Mouse (Mus musculus) CH12.LX (cell line): ENCODE results near the gene Gpd1l. TPM values are rescaled to one million over a fixed set of nuclear protein-coding genes. Genes with fewer than 3 reads are reported as not detected.

Experiments used
- DNase-seq: peaks from one replicate; pipeline ENCODE4 v3.0.0-alpha.2; 2013; ENCODE audit errors: extremely low read depth
- H3K27ac ChIP-seq: 2 replicates; pipeline ENCODE4 v1.5.1; 2012; ENCODE audit warnings: low read depth, mild to moderate bottlenecking, control low read depth, moderate library complexity; ENCODE audit not compliant: insufficient read depth
- H3K27me3 ChIP-seq: replicated peaks from 2 replicates; pipeline ENCODE3; 2012; ENCODE audit warnings: inconsistent platforms
- H3K36me3 ChIP-seq, 2 experiments: replicated peaks in 1 of 2; 2 replicates each; pipeline versions ENCODE3 to v1.6.1; 2012; ENCODE audit warnings: inconsistent platforms in 1 of 2, low read length in 1 of 2, mild to moderate bottlenecking in 1 of 2, mixed read lengths in 1 of 2, moderate library complexity in 1 of 2; ENCODE audit not compliant: control insufficient read depth in 1 of 2, insufficient read depth in 1 of 2
- H3K4me1 ChIP-seq, 2 experiments: 2 replicates each; pipeline ENCODE4 v1.6.1; 2012; ENCODE audit warnings: inconsistent platforms in 1 of 2, moderate library complexity in 1 of 2; ENCODE audit not compliant: insufficient read depth in 2 of 2, control insufficient read depth in 1 of 2
- H3K4me2 ChIP-seq: 2 replicates; pipeline ENCODE4 v1.6.1; 2012; ENCODE audit warnings: low read depth, mild to moderate bottlenecking, control low read depth; ENCODE audit not compliant: poor library complexity, insufficient read depth, severe bottlenecking
- H3K4me3 ChIP-seq, 3 experiments: fragments of 150-350 bp in 1 of 3; sonication (generic) in 1 of 3; replicated peaks in 1 of 3; 2 replicates each; pipeline versions ENCODE3 to v1.5.1; 2011 to 2012; ENCODE audit warnings: low read depth in 2 of 3, low read length in 2 of 3, mild to moderate bottlenecking in 2 of 3, moderate library complexity in 2 of 3, control low read depth in 1 of 3, improper control_type of control experiment in 1 of 3, inconsistent platforms in 1 of 3, mixed read lengths in 1 of 3; ENCODE audit not compliant: poor library complexity in 1 of 3
- H3K79me2 ChIP-seq: replicated peaks from 2 replicates; pipeline ENCODE4 v1.6.1; 2012; ENCODE audit warnings: mild to moderate bottlenecking, moderate library complexity; ENCODE audit not compliant: control insufficient read depth, poor library complexity, insufficient read depth, severe bottlenecking; ENCODE audit errors: extremely low read depth
- H3K9ac ChIP-seq: 2 replicates; pipeline ENCODE4 v1.6.1; 2012; ENCODE audit warnings: low read depth, mild to moderate bottlenecking, control low read depth, moderate library complexity; ENCODE audit not compliant: insufficient read depth
- H3K9me3 ChIP-seq: replicated peaks from 2 replicates; pipeline ENCODE3; 2012; ENCODE audit warnings: low read length, inconsistent platforms, mixed read lengths
- BHLHE40 ChIP-seq: IDR thresholded peaks from 2 replicates; pipeline ENCODE4 v1.6.1; 2011; ENCODE audit warnings: mild to moderate bottlenecking, low read depth, low read length, improper control_type of control experiment
- CTCF ChIP-seq, 2 experiments: IDR thresholded peaks in 1 of 2; conservative IDR thresholded peaks in 1 of 2; 2 replicates each; pipeline ENCODE4 v1.5.1; 2011 to 2012; ENCODE audit warnings: low read depth in 2 of 2, low read length in 2 of 2, improper control_type of control experiment in 1 of 2, inconsistent platforms in 1 of 2, mild to moderate bottlenecking in 1 of 2, moderate library complexity in 1 of 2
- EP300 ChIP-seq: IDR thresholded peaks from 2 replicates; pipeline ENCODE4 v1.6.1; 2011; ENCODE audit warnings: low read length, improper control_type of control experiment
- ETS1 ChIP-seq: conservative IDR thresholded peaks from 2 replicates; pipeline ENCODE4 v1.6.1; 2012; ENCODE audit warnings: low read depth, mild to moderate bottlenecking, inconsistent platforms, low read length, improper control_type of control experiment, moderate library complexity
- JUN ChIP-seq: IDR thresholded peaks from 2 replicates; pipeline ENCODE4 v1.6.1; 2011; ENCODE audit warnings: low read depth, mild to moderate bottlenecking, low read length, improper control_type of control experiment, moderate library complexity; ENCODE audit not compliant: insufficient read depth
- JUND ChIP-seq: conservative IDR thresholded peaks from 2 replicates; pipeline ENCODE4 v1.6.1; 2011; ENCODE audit warnings: low read depth, low read length, improper control_type of control experiment
- MAFK ChIP-seq: IDR thresholded peaks from 2 replicates; pipeline ENCODE4 v1.6.1; 2011; ENCODE audit warnings: low read length, improper control_type of control experiment; ENCODE audit not compliant: insufficient replicate concordance
- MAX ChIP-seq: IDR thresholded peaks from 2 replicates; pipeline ENCODE4 v1.6.1; 2011; ENCODE audit warnings: low read length, improper control_type of control experiment
- POLR2AphosphoS2 ChIP-seq: IDR thresholded peaks from 2 replicates; pipeline ENCODE4 v1.6.1; 2011; ENCODE audit warnings: low read depth, low read length, improper control_type of control experiment
- RAD21 ChIP-seq: IDR thresholded peaks from 2 replicates; pipeline ENCODE4 v1.6.1; 2011; ENCODE audit warnings: low read depth, mild to moderate bottlenecking, low read length, improper control_type of control experiment, moderate library complexity
- RCOR1 ChIP-seq: conservative IDR thresholded peaks from 2 replicates; pipeline ENCODE4 v1.6.1; 2012; ENCODE audit warnings: low read depth, mild to moderate bottlenecking, inconsistent platforms, low read length, improper control_type of control experiment
- SMC3 ChIP-seq: IDR thresholded peaks from 2 replicates; pipeline ENCODE4 v1.6.1; 2011; ENCODE audit warnings: low read depth, low read length, improper control_type of control experiment
- TBP ChIP-seq: conservative IDR thresholded peaks from 2 replicates; pipeline ENCODE4 v1.6.1; 2011; ENCODE audit warnings: low read depth, low read length, improper control_type of control experiment
- TCF12 ChIP-seq: IDR thresholded peaks from 2 replicates; pipeline ENCODE4 v1.6.1; 2014; ENCODE audit warnings: low read depth, mild to moderate bottlenecking, inconsistent platforms, low read length, improper control_type of control experiment
- ZC3H11A ChIP-seq: IDR thresholded peaks from 2 replicates; pipeline ENCODE4 v1.6.1; 2012; ENCODE audit warnings: low read depth, mild to moderate bottlenecking, inconsistent platforms, low read length, improper control_type of control experiment
- ZMIZ1 ChIP-seq: IDR thresholded peaks from 2 replicates; pipeline ENCODE4 v1.6.1; 2012; ENCODE audit warnings: low read depth, mild to moderate bottlenecking, inconsistent platforms, low read length, improper control_type of control experiment
- ZNF384 ChIP-seq: IDR thresholded peaks from 2 replicates; pipeline ENCODE4 v1.6.1; 2012; ENCODE audit warnings: low read depth, low read length, improper control_type of control experiment, inconsistent platforms
- dilution Hi-C: fragments of 300-500 bp; cut with MboI; formaldehyde crosslinking; loops from 2 replicates; pipeline ENCODE4 v1.14.3; 2020; ENCODE audit warnings: low sequenced_read_pairs; ENCODE audit not compliant: extremely low pct_unique_long_range_greater_than_20kb, extremely low pct_ligation_motif_present
- in situ Hi-C: fragments of 300-500 bp; cut with MboI; formaldehyde crosslinking; loops from 3 replicates; pipeline ENCODE4 v1.14.3; 2019; ENCODE audit warnings: low sequenced_read_pairs, low pct_ligation_motif_present, low pct_unique_long_range_greater_than_20kb, mixed read lengths
- polyA plus RNA-seq: library from polyadenylated mRNA; unstranded; fragments of >175 nt; gene quantifications from 2 replicates; pipeline ENCODE4 v1.2.1, GENCODE M21; 2012; ENCODE audit warnings: low read depth; ENCODE audit not compliant: insufficient read length
- total RNA-seq, 2 experiments: library from RNA; depleted of rRNA; stranded (reverse); fragments of 300-350 nt in 1 of 2; fragments of >200 nt in 1 of 2; gene quantifications; 2 replicates each; pipeline ENCODE4 v1.2.3; 2012 to 2014

Gene Gpd1l
- total and polyA plus RNA-seq, 3 experiments = 4.6 to 7.4 (median 5.8) TPM

DNA sequence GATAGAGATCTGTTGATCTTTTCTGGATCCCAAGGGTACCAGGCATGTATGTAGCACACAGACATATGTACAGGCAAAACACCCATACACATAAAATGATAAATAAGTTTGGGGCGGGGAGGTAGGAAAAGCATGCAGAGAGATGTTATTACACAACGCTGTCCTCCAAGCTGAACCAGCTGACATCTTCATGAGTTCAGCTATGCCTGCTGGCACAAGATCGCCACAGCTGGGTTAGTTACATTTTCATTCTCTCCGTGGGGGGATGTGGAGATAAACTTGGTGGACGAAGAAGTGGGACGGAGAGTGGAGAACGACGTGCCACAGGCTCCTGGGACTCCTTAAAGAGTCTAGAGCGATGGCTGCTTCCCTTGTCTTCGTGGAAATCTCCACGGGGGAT is 40.8 kb downstream of the Gpd1l start:
- Histone ChIP-seq H3K36me3 (no peaks in the 10 kb centered on the region), H3K27ac (no peak overlapping the region), H3K27me3 (no peaks in the 10 kb centered on the region), H3K9ac (no peak overlapping the region), H3K4me3 (no peak overlapping the region), H3K9me3 (peaks cover 4% of the 10 kb centered on the region), H3K4me1 (no peaks in the 10 kb centered on the region), H3K79me2 (no peaks in the 10 kb centered on the region), H3K4me2 (no peak overlapping the region)
- in situ Hi-C loops = no loop called here
- no peak for TF ChIP-seq MAX
- no peak for TF ChIP-seq ZNF384
- no peak for TF ChIP-seq ZC3H11A
- TF ChIP-seq SMC3 = no peak
- no peak for TF ChIP-seq TBP
- no peak for TF ChIP-seq BHLHE40
- TF ChIP-seq TCF12 = no peak
- TF ChIP-seq MAFK = no peak
- TF ChIP-seq ETS1 = no peak
- TF ChIP-seq CTCF (conservative IDR thresholded peaks at IDR 0.05 in 1 of 2, IDR thresholded peaks at IDR 0.05 in 1 of 2; ENCODE audit: low read depth in 2 of 2, low read length in 2 of 2) = no peak
- no peak for TF ChIP-seq EP300
- no peak for TF ChIP-seq JUND
- dilution Hi-C loops = no loop called here
- no peak for DNase-seq

DNA sequence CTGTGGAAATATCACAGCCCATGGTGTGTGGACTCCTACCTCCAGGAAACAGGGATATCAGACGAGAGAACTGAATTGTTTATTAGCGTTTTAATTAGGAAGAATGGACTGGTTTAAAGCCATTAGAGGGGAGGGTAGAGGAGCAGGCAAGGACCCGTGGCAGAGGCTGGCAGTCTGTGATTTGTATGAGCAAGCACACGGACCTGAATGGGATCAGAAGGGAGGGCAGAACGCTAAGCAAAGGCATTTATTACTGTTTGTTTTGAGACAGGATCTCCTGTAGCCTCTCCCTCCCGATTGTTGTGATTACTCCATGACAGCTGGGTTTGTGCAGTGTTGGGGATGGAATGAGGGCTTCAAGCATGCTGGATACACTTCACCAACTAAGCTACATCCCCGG is 43.4 kb downstream of the Gpd1l start:
- TF ChIP-seq BHLHE40 (no peak), RAD21 (no peak), ZNF384 (no peak), ZMIZ1 (no peak), JUN (no peak), POLR2AphosphoS2 (no peak), RCOR1 (no peak)
- in situ Hi-C loops = no loop called here
- H3K36me3 ChIP-seq = no peaks in the 10 kb centered on the region
- H3K9ac ChIP-seq = no peak overlapping the region
- no peaks in the 10 kb centered on the region for H3K27me3 ChIP-seq
- dilution Hi-C loops = no loop called here
- no peaks in the 10 kb centered on the region for H3K4me1 ChIP-seq
- DNase-seq = no peak
- H3K9me3 ChIP-seq = peaks cover 4% of the 10 kb centered on the region
- no peak overlapping the region for H3K4me3 ChIP-seq
- no peak overlapping the region for H3K27ac ChIP-seq
- H3K4me2 ChIP-seq = no peak overlapping the region
- no peaks in the 10 kb centered on the region for H3K79me2 ChIP-seq
